10 mouse cellular contexts compared by ENCODE assay signal in genomic region chr13:100112218-100112972, GRCm38 (mm10). TPM values are rescaled to one million over a fixed set of nuclear protein-coding genes. Genes with fewer than 3 reads are reported as not detected.
DNase-seq lines count a peak whose midpoint lies in the region; ATAC-seq and TF ChIP-seq lines count a peak whose summit lies in the region.
"Had no signal": no experiment of that assay in that cellular context is flagged by ENCODE, and none has a peak within 500 bp of the region (broad histone marks: within the 10 kb centered on the region; RNA-seq: fewer than 3 reads in every experiment).

No protein-coding gene starts in this region.

- H3K4me1 ChIP-seq in kidney, postnatal 0 days (replicated peaks; ENCODE audit: insufficient read depth, low read length): 0 out of 2 replicates have a peak, but pooled peaks cover 8% of the 10 kb centered on the region

- no peaks in the 10 kb centered on the region for H3K27me3 ChIP-seq in kidney, postnatal 0 days (ENCODE audit: insufficient read depth, low read length)
- H3K27me3 ChIP-seq: embryonic facial prominence, embryonic 12.5 days had no signal

- H3K9ac ChIP-seq in kidney, postnatal 0 days (ENCODE audit: low read depth, low read length): no peak overlapping the region
- H3K9ac ChIP-seq: embryonic facial prominence, embryonic 12.5 days had no signal

- H3K9me3 ChIP-seq in kidney, postnatal 0 days (replicated peaks; ENCODE audit: low read length): no peaks in the 10 kb centered on the region
- H3K9me3 ChIP-seq: embryonic facial prominence, embryonic 12.5 days had no signal

- H3K27ac ChIP-seq in kidney, postnatal 0 days: no peak overlapping the region
- H3K27ac ChIP-seq: embryonic facial prominence, embryonic 12.5 days had no signal

- peaks cover 3% of the 10 kb centered on the region; the same call in 1 of the 2 replicates for H3K36me3 ChIP-seq in kidney, postnatal 0 days (ENCODE audit: insufficient read depth, low read length)

- peak; percentile 38 for DNase-seq in cerebellum, postnatal 14 days
- no peak for DNase-seq in cerebellum, adult 9-10 months
- peak; percentile 53 for DNase-seq in kidney, postnatal 0 days (ENCODE audit: low spot score)
- no peak for DNase-seq in kidney, adult 11 months
- DNase-seq in 416B (ENCODE audit: low read depth): peak; percentile 40
- DNase-seq in brain, embryonic 14.5 days (ENCODE audit: low read depth): peak; percentile 25
- DNase-seq in thymus, postnatal 25 days: no peak
- DNase-seq in right cerebral cortex, adult 18-20 months: no peak
- DNase-seq: adrenal gland, postnatal 36 days had no signal

- WGBS in kidney, postnatal 0 days: 45% methylated on average over 5 of the region's 5 CpGs

- no peak for TF ChIP-seq POLR2A in brain, embryonic 14.5 days (IDR thresholded peaks at IDR 0.05; ENCODE audit: borderline replicate concordance, extremely low read depth, insufficient read depth, insufficient read length, poor library complexity, severe bottlenecking)

- TF ChIP-seq CTCF in kidney, postnatal 0 days (IDR thresholded peaks at IDR 0.05; ENCODE audit: low read depth): peak; percentile 76
- TF ChIP-seq CTCF in brain, embryonic 14.5 days (IDR thresholded peaks at IDR 0.05; ENCODE audit: borderline replicate concordance, extremely low read depth, insufficient read depth, insufficient read length): no peak

- no peak overlapping the region for H3K4me3 ChIP-seq in kidney, postnatal 0 days (replicated peaks; ENCODE audit: low read depth, low read length)
- H3K4me3 ChIP-seq: embryonic facial prominence, embryonic 12.5 days had no signal

- no peak for ATAC-seq in kidney, postnatal 0 days (replicated peaks; ENCODE audit: low FRiP score, low read depth)

- no peak overlapping the region for H3K4me2 ChIP-seq in kidney, postnatal 0 days (ENCODE audit: low read length)
- H3K4me2 ChIP-seq: embryonic facial prominence, embryonic 12.5 days had no signal

RNA-seq across cellular contexts. Expression of gene Serf1, which starts 4.6 kb away (rescaled TPM):
- 198 and 216 TPM in 2 replicates for polyA plus RNA-seq in kidney, postnatal 0 days (2015; fragmentation: Nextera tagmentation; extraction: Ambion mirVana)
- polyA plus RNA-seq in brain, embryonic 14.5 days (2012; rRNA removed): 188 and 199 TPM in 2 replicates

RNA-seq across cellular contexts. Expression of gene Bdp1, which starts 8.5 kb away (rescaled TPM):
- polyA plus RNA-seq in kidney, postnatal 0 days (2015; fragmentation: Nextera tagmentation; extraction: Ambion mirVana): 21.6 and 21.8 TPM in 2 replicates
- polyA plus RNA-seq in brain, embryonic 14.5 days (2012; rRNA removed): 11.1 and 14.8 TPM in 2 replicates

RNA-seq across cellular contexts. Expression of gene Smn1, which starts 12.3 kb away (rescaled TPM):
- polyA plus RNA-seq in kidney, postnatal 0 days (2015; fragmentation: Nextera tagmentation; extraction: Ambion mirVana): 44.1 and 44.8 TPM in 2 replicates
- 63.9 and 69.3 TPM in 2 replicates for polyA plus RNA-seq in brain, embryonic 14.5 days (2012; rRNA removed)

Comparison
In these comparisons a context has a peak if more than half of its experiments do, and no peak if none do; other contexts are left out.
1. DNase-seq: peak in cerebellum, postnatal 14 days (2 of 2), kidney, postnatal 0 days (single experiment), 416B (single experiment) and brain, embryonic 14.5 days (single experiment); none in cerebellum, adult 9-10 months (single experiment), kidney, adult 11 months (single experiment), thymus, postnatal 25 days (single experiment) and right cerebral cortex, adult 18-20 months (single experiment).